Mouse (Mus musculus) testis, postnatal 10 days (tissue): Measurements from ENCODE around the gene Trp53tg5.

ENCODE experiments used
- DNase-seq: peaks from one replicate; pipeline ENCODE4 v3.0.0; 2021; ENCODE audit warnings: low spot score

Trp53tg5 gene

GRCm38 (mm10) chr2:164449341-164450042, 24.0 kb downstream of the Trp53tg5 start:
- no peak for DNase-seq

GRCm38 (mm10) chr2:164448921-164449320, 24.6 kb downstream of the Trp53tg5 start:
- no peak for DNase-seq

GRCm38 (mm10) chr2:164448140-164448539, 25.4 kb downstream of the Trp53tg5 start:
- DNase-seq, result no peak

GRCm38 (mm10) chr2:164446086-164446469, 27.4 kb downstream of the Trp53tg5 start:
- no peak for DNase-seq

GRCm38 (mm10) chr2:164445399-164446085, 28.0 kb downstream of the Trp53tg5 start:
- no peak for DNase-seq

GRCm38 (mm10) chr2:164444701-164445100, 28.8 kb downstream of the Trp53tg5 start:
- no peak for DNase-seq

- no peak for DNase-seq
These were observed 30.0 kb downstream of the Trp53tg5 start, which contains the start of gene Sdc4 for GRCm38 (mm10) chr2:164443460-164444000. Sdc4 (minus strand) TSS chr2:164443887.

GRCm38 (mm10) chr2:164443051-164443437, 30.5 kb downstream of the Trp53tg5 start:
- peak; percentile 93 for DNase-seq

GRCm38 (mm10) chr2:164442315-164443050, 31.0 kb downstream of the Trp53tg5 start:
- DNase-seq, result peak; percentile 71

GRCm38 (mm10) chr2:164441731-164442130, 31.8 kb downstream of the Trp53tg5 start:
- no peak for DNase-seq

GRCm38 (mm10) chr2:164441155-164441554, 32.4 kb downstream of the Trp53tg5 start:
- DNase-seq, result no peak

GRCm38 (mm10) chr2:164440314-164440713, 33.2 kb downstream of the Trp53tg5 start:
- DNase-seq, result no peak

GRCm38 (mm10) chr2:164439001-164439421, 34.5 kb downstream of the Trp53tg5 start:
- DNase-seq, result no peak

- DNase-seq, result no peak
These were observed 35.3 kb downstream of the Trp53tg5 start for GRCm38 (mm10) chr2:164438257-164438656.

GRCm38 (mm10) chr2:164437710-164438109, 35.8 kb downstream of the Trp53tg5 start:
- DNase-seq, result no peak

GRCm38 (mm10) chr2:164436961-164437360, 36.6 kb downstream of the Trp53tg5 start:
- DNase-seq, result no peak

- DNase-seq, result no peak
These were observed 37.2 kb downstream of the Trp53tg5 start for GRCm38 (mm10) chr2:164436215-164436913.

- DNase-seq, result no peak
These were observed 38.1 kb downstream of the Trp53tg5 start for GRCm38 (mm10) chr2:164435216-164436090.

- DNase-seq, result no peak
These were observed 38.8 kb downstream of the Trp53tg5 start for GRCm38 (mm10) chr2:164434681-164435080.

GRCm38 (mm10) chr2:164433278-164433895, 40.1 kb downstream of the Trp53tg5 start:
- DNase-seq, result no peak
